Mouse (Mus musculus) forebrain, embryonic 11.5 days (tissue): ENCODE measurements at regions not wholly inside any gene's neighbourhood (a gene's known extent, or its start where the extent isn't known, plus 50 kb on each side); places are given as distances from the start of the nearest gene placed in this dataset.

ENCODE experiments used
- ATAC-seq: fragments of 200-750 bp; cut with Nextera tagmentation; replicated peaks from 2 replicates; pipeline ENCODE4 v1.8.0; 2017; ENCODE audit warnings: moderate TSS enrichment; ENCODE audit not compliant: low FRiP score
- DNase-seq: peaks from one replicate; pipeline ENCODE4 v3.0.0-alpha.2; 2017; ENCODE audit warnings: low spot score
- H3K27ac ChIP-seq: fragments of 300-500 bp; sonication (generic); 2 replicates; pipeline ENCODE4 v1.5.1; 2014; ENCODE audit warnings: low read depth, low read length
- H3K27me3 ChIP-seq: fragments of 300-500 bp; sonication (generic); 2 replicates; pipeline ENCODE4 v1.6.1; 2014; ENCODE audit warnings: mild to moderate bottlenecking, low read length, mixed read lengths; ENCODE audit not compliant: control insufficient read depth, insufficient read depth
- H3K36me3 ChIP-seq: fragments of 300-500 bp; sonication (generic); 2 replicates; pipeline ENCODE4 v1.6.1; 2014; ENCODE audit warnings: mild to moderate bottlenecking, low read length, moderate library complexity, mixed read lengths; ENCODE audit not compliant: control insufficient read depth, insufficient read depth
- H3K4me1 ChIP-seq: fragments of 300-500 bp; sonication (generic); replicated peaks from 2 replicates; pipeline ENCODE4 v1.6.1; 2014; ENCODE audit warnings: low read length, mixed read lengths; ENCODE audit not compliant: control insufficient read depth, insufficient read depth
- H3K4me2 ChIP-seq: fragments of 300-500 bp; sonication (generic); 2 replicates; pipeline ENCODE4 v1.6.1; 2014; ENCODE audit warnings: low read depth, mild to moderate bottlenecking, low read length, moderate library complexity, mixed read lengths; ENCODE audit not compliant: severe bottlenecking
- H3K4me3 ChIP-seq: fragments of 300-500 bp; sonication (generic); 2 replicates; pipeline ENCODE4 v1.5.1; 2014; ENCODE audit warnings: low read depth, low read length
- H3K9ac ChIP-seq: fragments of 300-500 bp; sonication (generic); 2 replicates; pipeline ENCODE4 v1.6.1; 2014; ENCODE audit warnings: low read length
- H3K9me3 ChIP-seq: fragments of 300-500 bp; sonication (generic); 2 replicates; pipeline ENCODE4 v1.6.1; 2016; ENCODE audit warnings: low read length, mixed read lengths; ENCODE audit not compliant: control insufficient read depth
- WGBS: fragments of 180-500 bp; shearing (Covaris S2); extraction: QIAGEN DNeasy Blood & Tissue Kit; methylation state at CpG from one replicate; pipeline ENCODE4 v1.1.7; 2014; 5-methylcytosine and 5-hydroxymethylcytosine counted together

DNA sequence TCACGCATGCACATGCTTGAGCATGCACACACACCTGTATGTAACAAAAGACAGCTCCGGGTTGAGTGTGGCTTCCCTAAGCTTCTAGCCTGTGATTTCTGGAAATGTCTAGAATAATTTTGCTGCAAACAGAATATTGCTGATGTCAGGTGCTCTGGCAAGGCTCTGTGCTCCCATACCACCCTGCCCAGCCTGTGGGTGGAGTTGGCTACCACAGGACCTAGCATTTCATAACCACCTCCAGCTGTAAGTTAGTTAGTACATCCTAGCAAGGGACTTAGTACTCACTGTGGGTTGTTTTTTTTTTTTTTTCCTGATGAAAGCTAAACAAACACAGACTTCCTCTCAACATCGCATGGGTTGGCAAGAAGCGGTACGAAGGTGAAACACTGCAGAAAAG, 150.5 kb downstream of the Bcl2l11 start:
- Histone ChIP-seq H3K27me3 (no peaks in the 10 kb centered on the region), H3K27ac (no peak overlapping the region), H3K36me3 (no peaks in the 10 kb centered on the region), H3K4me2 (no peak overlapping the region), H3K9me3 (no peaks in the 10 kb centered on the region), H3K4me1 (peaks cover 20% of the 10 kb centered on the region), H3K9ac (no peak overlapping the region), H3K4me3 (no peak overlapping the region)
- no peak for DNase-seq
- ATAC-seq, result no peak
- WGBS, result 94% methylated on average over 5 of the region's 5 CpGs

DNA sequence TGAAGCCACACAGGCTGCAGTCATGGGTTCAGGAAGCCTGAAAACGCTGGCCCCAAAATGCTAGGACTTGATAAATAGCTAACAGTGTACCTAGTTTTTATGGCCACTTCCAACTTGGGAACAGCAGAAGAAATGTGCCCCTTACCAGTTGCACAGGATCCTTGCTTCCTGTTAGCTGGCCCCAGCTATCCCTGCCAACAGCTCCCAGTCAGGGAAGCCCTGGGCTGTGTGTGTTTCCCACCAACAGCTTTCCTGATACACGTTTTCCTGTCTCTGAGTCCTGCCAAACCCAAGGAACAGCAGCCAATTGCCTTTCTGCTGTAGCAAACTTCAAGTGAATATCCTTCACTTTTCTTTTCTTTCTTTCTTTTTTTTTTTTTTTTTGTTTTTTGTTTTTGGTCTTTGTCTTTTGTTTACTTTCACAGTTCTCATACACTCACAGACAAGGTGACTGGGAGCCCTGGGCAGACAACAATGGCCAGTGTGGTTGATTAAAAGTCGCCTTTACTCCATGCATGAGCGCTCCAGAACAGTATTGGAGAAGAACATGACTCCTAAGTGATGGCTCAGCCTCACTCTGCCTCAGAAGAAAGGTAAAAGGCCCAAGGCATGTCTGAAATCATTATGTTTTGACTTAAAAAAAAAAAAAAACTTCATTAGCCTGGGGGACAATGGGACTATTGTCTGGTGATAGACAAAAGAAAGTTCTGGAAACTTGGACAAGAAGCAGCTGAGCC, 151.7 kb downstream of the Bcl2l11 start:
- H3K9ac ChIP-seq, result no peak overlapping the region
- WGBS, result 31% methylated on average over 4 of the region's 4 CpGs
- no peak overlapping the region for H3K4me3 ChIP-seq
- no peaks in the 10 kb centered on the region for H3K9me3 ChIP-seq
- peaks cover 22% of the 10 kb centered on the region for H3K4me1 ChIP-seq
- peak overlapping the region; percentile 77 for H3K27ac ChIP-seq
- H3K36me3 ChIP-seq, result no peaks in the 10 kb centered on the region
- no peak for ATAC-seq
- DNase-seq, result peak; percentile 54
- H3K27me3 ChIP-seq, result no peaks in the 10 kb centered on the region
- no peak overlapping the region for H3K4me2 ChIP-seq

DNA sequence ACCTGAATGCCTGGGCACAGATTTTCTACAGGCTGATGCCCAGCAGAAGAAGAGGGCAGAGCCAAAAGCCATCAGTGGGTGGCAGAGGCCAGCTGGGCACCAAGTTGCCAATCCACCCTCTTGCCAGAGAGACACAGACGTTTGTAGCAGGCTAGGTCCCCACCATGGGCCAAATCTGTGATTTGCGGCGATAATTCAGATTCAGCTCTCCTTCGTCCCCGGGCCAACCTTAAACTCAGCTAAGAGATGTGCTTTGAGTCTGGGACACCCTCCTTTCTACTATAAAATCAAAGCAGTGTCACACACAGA, 152.2 kb downstream of the Bcl2l11 start:
- H3K9ac ChIP-seq, result no peak overlapping the region
- no peak overlapping the region for H3K4me2 ChIP-seq
- peaks cover 22% of the 10 kb centered on the region for H3K4me1 ChIP-seq
- no peaks in the 10 kb centered on the region for H3K27me3 ChIP-seq
- 49% methylated on average over 5 of the region's 5 CpGs for WGBS
- DNase-seq, result peak; percentile 61
- H3K27ac ChIP-seq, result peak overlapping the region; percentile 77
- no peak for ATAC-seq
- H3K9me3 ChIP-seq, result no peaks in the 10 kb centered on the region
- H3K36me3 ChIP-seq, result no peaks in the 10 kb centered on the region
- H3K4me3 ChIP-seq, result no peak overlapping the region

DNA sequence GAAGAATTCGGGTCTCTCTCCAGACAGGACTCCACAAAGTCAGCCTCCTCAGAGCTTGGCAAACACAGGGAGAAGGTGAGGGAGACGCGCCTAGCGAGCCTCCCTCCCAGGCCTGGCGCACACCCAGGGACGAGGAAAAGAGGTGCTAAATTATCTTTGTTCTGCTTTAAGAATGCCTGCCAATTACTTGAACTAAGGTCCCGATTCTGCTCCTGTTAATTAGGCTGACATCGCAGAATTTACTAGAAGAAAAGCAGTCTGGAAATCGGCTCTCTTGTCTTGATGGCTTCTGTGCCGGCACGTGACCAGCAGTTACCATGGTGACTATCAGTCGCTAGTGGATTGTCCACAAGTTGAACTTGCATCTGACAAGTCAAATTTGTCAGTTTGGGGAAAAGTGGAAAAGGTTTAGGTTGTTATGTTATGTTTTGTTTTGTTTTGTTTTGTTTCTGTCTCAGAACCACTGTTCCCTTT, 152.8 kb downstream of the Bcl2l11 start:
- Histone ChIP-seq H3K27me3 (no peaks in the 10 kb centered on the region), H3K36me3 (no peaks in the 10 kb centered on the region), H3K27ac (peak overlapping the region; percentile 77; the same call in 1 of the 2 replicates), H3K4me1 (peaks cover 22% of the 10 kb centered on the region), H3K9me3 (no peaks in the 10 kb centered on the region), H3K4me3 (no peak overlapping the region), H3K4me2 (no peak overlapping the region), H3K9ac (no peak overlapping the region)
- 32% methylated on average over 12 of the region's 12 CpGs for WGBS
- peak; percentile 67 for DNase-seq
- peak; percentile 64; the same call in 1 of the 2 replicates for ATAC-seq

DNA sequence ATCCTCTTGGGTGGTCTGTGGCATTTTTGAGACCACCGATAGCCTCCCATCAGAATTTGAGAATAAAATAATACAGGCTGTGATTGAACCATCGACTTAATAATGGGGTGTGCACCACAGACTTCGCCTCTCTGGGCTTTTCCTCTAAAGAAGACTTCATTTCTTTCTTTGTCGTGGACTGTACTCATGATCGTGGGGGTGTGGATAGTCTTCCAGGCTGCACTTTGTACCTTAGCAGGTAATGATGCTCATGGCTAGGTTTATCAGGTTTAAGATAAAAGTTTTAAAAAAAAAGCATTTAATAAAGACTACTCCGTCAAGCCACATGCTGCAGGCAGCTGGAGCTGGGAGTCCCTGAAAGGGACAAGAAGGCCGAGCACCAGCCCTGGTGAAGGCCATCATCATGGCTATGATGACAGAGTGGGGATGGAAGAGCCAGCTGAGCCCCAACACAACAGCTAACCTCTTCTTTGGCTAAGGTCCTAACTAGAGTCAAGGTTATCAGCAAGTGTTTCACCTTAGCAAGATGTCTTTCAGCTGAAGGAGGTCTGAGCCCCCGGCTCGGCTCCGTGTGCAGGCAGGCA, 153.4 kb downstream of the Bcl2l11 start:
- Histone ChIP-seq H3K4me1 (peaks cover 22% of the 10 kb centered on the region), H3K4me2 (no peak overlapping the region), H3K4me3 (no peak overlapping the region), H3K27ac (peak overlapping the region; percentile 12; the same call in 1 of the 2 replicates), H3K27me3 (no peaks in the 10 kb centered on the region), H3K9ac (no peak overlapping the region), H3K36me3 (no peaks in the 10 kb centered on the region), H3K9me3 (no peaks in the 10 kb centered on the region)
- ATAC-seq, result no peak
- no peak for DNase-seq
- 79% methylated on average over 10 of the region's 10 CpGs for WGBS

DNA sequence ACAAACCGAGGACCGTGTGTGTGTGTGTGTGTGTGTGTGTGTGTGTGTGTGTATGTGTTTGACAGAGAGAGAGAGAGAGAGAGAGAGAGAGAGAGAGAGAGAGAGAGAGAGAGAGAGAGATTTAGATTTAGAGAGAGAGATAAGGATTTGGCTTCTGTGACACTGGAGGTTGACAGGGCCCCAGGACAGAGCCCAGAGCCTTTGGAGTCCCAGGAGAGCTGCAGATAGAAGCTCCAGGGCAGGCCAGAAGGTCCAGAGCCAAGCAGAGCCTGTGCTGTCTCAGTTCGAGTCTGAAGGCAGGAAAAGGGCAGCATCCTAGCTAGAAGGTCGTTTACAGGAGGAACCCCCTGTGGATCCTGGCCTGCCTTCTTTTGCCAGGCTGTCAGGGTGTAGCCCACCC, 156.8 kb downstream of the Bcl2l11 start:
- H3K4me2 ChIP-seq, result no peak overlapping the region
- H3K4me3 ChIP-seq, result no peak overlapping the region
- H3K27me3 ChIP-seq, result no peaks in the 10 kb centered on the region
- H3K4me1 ChIP-seq, result peaks cover 20% of the 10 kb centered on the region
- DNase-seq (no peak), ATAC-seq (no peak)
- no peak overlapping the region for H3K9ac ChIP-seq
- no peaks in the 10 kb centered on the region for H3K36me3 ChIP-seq
- no peak overlapping the region for H3K27ac ChIP-seq
- WGBS, result 45% methylated on average over 4 of the region's 4 CpGs
- H3K9me3 ChIP-seq, result no peaks in the 10 kb centered on the region

DNA sequence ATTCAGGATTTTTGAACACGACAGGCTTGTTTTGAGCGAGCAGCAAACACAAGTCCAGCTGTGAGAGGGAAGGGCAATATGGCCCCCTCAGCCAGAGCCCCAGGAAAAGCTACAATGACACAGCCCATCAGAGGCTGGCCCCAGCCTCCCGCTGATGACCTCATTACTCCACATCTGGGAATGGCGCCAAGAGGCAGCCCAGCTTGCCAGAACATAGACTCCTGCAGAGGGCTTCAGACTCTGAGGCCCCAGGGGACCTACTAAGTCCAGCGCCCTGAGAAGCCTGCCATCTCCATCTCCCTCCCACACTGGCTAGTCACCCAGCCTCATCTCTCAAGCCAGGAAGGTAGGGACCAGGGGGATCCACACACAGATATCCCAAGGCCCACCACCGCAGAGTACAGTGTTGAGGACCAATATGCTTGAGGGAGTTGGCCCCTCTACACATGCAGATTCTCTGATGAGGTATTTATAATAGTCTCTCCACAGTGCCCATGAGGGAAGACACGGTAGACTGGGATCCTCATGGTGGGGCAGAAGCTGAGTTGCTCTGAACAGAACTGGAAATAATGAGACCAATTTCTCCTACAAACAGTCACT, 159.1 kb downstream of the Bcl2l11 start:
- H3K4me2 ChIP-seq, result no peak overlapping the region
- DNase-seq, result no peak
- no peaks in the 10 kb centered on the region for H3K27me3 ChIP-seq
- H3K36me3 ChIP-seq, result no peaks in the 10 kb centered on the region
- no peak overlapping the region for H3K4me3 ChIP-seq
- ATAC-seq, result no peak
- no peak overlapping the region for H3K9ac ChIP-seq
- WGBS, result 77% methylated on average over 7 of the region's 7 CpGs
- peaks cover 18% of the 10 kb centered on the region for H3K4me1 ChIP-seq
- H3K9me3 ChIP-seq, result no peaks in the 10 kb centered on the region
- no peak overlapping the region for H3K27ac ChIP-seq

DNA sequence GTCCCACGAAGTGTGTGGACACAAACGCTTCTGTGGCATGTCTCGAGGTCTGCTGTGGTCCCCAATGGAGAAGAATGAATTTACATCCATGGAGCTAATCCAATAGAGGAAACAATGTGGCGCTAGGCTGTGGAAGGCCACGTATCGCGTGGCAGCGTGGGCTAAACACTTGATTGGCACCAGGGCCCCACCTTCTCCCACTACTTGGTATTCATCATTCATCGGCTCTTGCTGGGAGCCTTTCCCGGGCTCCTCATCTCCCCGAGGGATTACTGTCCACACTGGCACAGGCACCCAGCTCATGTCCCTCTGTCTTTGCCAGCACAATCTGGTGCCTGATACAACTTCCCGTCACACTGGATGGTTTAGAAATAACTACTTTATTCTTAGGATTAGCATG, 159.6 kb downstream of the Bcl2l11 start:
- DNase-seq, result no peak

More for the DNA sequence above, 159.6 kb downstream of the Bcl2l11 start:
- no peak overlapping the region for H3K4me2 ChIP-seq
- 92% methylated on average over 12 of the region's 12 CpGs for WGBS
- H3K9me3 ChIP-seq, result no peaks in the 10 kb centered on the region
- H3K4me3 ChIP-seq, result no peak overlapping the region
- no peaks in the 10 kb centered on the region for H3K36me3 ChIP-seq
- ATAC-seq, result no peak
- H3K9ac ChIP-seq, result no peak overlapping the region
- peaks cover 18% of the 10 kb centered on the region for H3K4me1 ChIP-seq
- H3K27me3 ChIP-seq, result no peaks in the 10 kb centered on the region
- H3K27ac ChIP-seq, result no peak overlapping the region
